ENCODE assay signal across 7 mouse cellular contexts in genomic region chr19:41455091-41455626, GRCm38 (mm10). TPM values are rescaled to one million over a fixed set of nuclear protein-coding genes. Genes with fewer than 3 reads are reported as not detected.
DNase-seq lines count a peak whose midpoint lies in the region; ATAC-seq and TF ChIP-seq lines count a peak whose summit lies in the region.

No protein-coding gene starts in this region.

- H3K4me1 ChIP-seq in ES-E14 (ENCODE audit: control insufficient read depth in 2 of 2, insufficient read depth in 2 of 2, low read length in 2 of 2, poor library complexity in 1 of 2): peaks cover 0 to 19% of the 10 kb centered on the region in 2 experiments; a peak in 2 of 4 replicates
- H3K4me1 ChIP-seq in forebrain, embryonic 13.5 days: no peaks in the 10 kb centered on the region

- no peaks in the 10 kb centered on the region for H3K79me3 ChIP-seq in C2C12 (ENCODE audit: low read depth)

- H3K4me3 ChIP-seq in C2C12 (ENCODE audit: insufficient read depth, poor library complexity, severe bottlenecking): no peak overlapping the region
- H3K4me3 ChIP-seq in ES-E14 (ENCODE audit: insufficient read depth in 1 of 2, low read depth in 1 of 2, low read length in 2 of 2, poor library complexity in 1 of 2, severe bottlenecking in 1 of 2): 0 out of 4 replicates have a peak overlapping the region, but pooled peaks of 1 of the 2 experiments have one; percentile 21
- H3K4me3 ChIP-seq in forebrain, embryonic 13.5 days: no peak overlapping the region

- no peaks in the 10 kb centered on the region for H3K9me3 ChIP-seq in ES-E14 (ENCODE audit: control insufficient read depth, insufficient read depth, low read depth, low read length)
- H3K9me3 ChIP-seq in forebrain, embryonic 13.5 days (replicated peaks): no peaks in the 10 kb centered on the region

- no peak for ATAC-seq in forebrain, embryonic 13.5 days

- TF ChIP-seq CTCF in C2C12 (IDR thresholded peaks at IDR 0.05; ENCODE audit: control insufficient read depth, insufficient read depth, insufficient read length): no peak

- H3K27me3 ChIP-seq in C2C12 (ENCODE audit: control insufficient read depth, insufficient read depth, insufficient read length): no peaks in the 10 kb centered on the region
- H3K27me3 ChIP-seq in forebrain, embryonic 13.5 days: no peaks in the 10 kb centered on the region

- 82% methylated on average over 6 of the region's 6 CpGs for WGBS in forebrain, embryonic 13.5 days

- peak overlapping the region; percentile 33 for H3K9ac ChIP-seq in ES-E14 (ENCODE audit: insufficient read depth, low read depth, low read length, poor library complexity, severe bottlenecking)
- H3K9ac ChIP-seq in forebrain, embryonic 13.5 days: no peak overlapping the region

- H3ac ChIP-seq in C2C12 (ENCODE audit: control insufficient read depth, insufficient read length, low read depth): no peak overlapping the region

- peak; percentile 79 for DNase-seq in ES-E14 (ENCODE audit: low read depth, low spot score)
- peak; percentile 84 for DNase-seq in c-Kit-positive CD71-positive TER-119-positive erythroid progenitor cells, embryonic 14.5 days (ENCODE audit: low spot score)
- DNase-seq in lung, postnatal 25 days (ENCODE audit: low spot score): peak; percentile 12
- DNase-seq in cerebellum, postnatal 36 days: no peak
- no peak for DNase-seq in frontal cortex, postnatal 36 days (ENCODE audit: low spot score in 2 of 2)

- H3K4me2 ChIP-seq in forebrain, embryonic 13.5 days: no peak overlapping the region

- peak overlapping the region; percentile 94 for H3K27ac ChIP-seq in ES-E14 (ENCODE audit: insufficient read depth, low read depth, low read length, poor library complexity, severe bottlenecking)
- no peak overlapping the region for H3K27ac ChIP-seq in forebrain, embryonic 13.5 days

- no peaks in the 10 kb centered on the region for H3K36me3 ChIP-seq in C2C12 (ENCODE audit: control insufficient read depth, insufficient read depth)
- H3K36me3 ChIP-seq in ES-E14 (ENCODE audit: control insufficient read depth, insufficient read depth, low read length, poor library complexity, severe bottlenecking): 0 out of 2 replicates have a peak, but pooled peaks cover 2% of the 10 kb centered on the region
- H3K36me3 ChIP-seq in forebrain, embryonic 13.5 days (ENCODE audit: poor library complexity, severe bottlenecking): no peaks in the 10 kb centered on the region

- in situ Hi-C loops in ES-E14 (cut with MboI; ENCODE audit: low sequenced_read_pairs in 2 of 2, unreplicated experiment in 2 of 2): no loop called here

- no peaks in the 10 kb centered on the region for H3K79me2 ChIP-seq in C2C12 (ENCODE audit: control insufficient read depth, insufficient read depth)

TF ChIP-seq in C2C12, 6 proteins besides CTCF, POLR2A, EP300 and RAD21:
- TF ChIP-seq MYOG (IDR thresholded peaks at IDR 0.05; ENCODE audit: control insufficient read depth, extremely low read depth, insufficient read length): no peak
- peak; percentile 19 for TF ChIP-seq USF1 (IDR thresholded peaks at IDR 0.05; ENCODE audit: low read depth)
- no peak for TF ChIP-seq MAX (IDR thresholded peaks at IDR 0.05)
- peak; percentile 96 for TF ChIP-seq FOSL1 (IDR thresholded peaks at IDR 0.05; ENCODE audit: insufficient read depth, low read length, poor library complexity, severe bottlenecking)
- TF ChIP-seq MYOD1 (IDR thresholded peaks at IDR 0.05; ENCODE audit: control insufficient read depth, insufficient read length, low read depth): peak; percentile 19
- no peak for TF ChIP-seq CEBPB (IDR thresholded peaks at IDR 0.05; ENCODE audit: low read depth)

TF ChIP-seq in ES-E14, 5 proteins besides CTCF, POLR2A, EP300 and RAD21:
- TF ChIP-seq MAFK (IDR thresholded peaks at IDR 0.05; ENCODE audit: insufficient read depth, low read depth, low read length) (peak; percentile 100), HCFC1 (IDR thresholded peaks at IDR 0.05; ENCODE audit: borderline replicate concordance, insufficient read depth, low read length) (no peak)
TF ChIP-seq in ES-E14: peak in this region for 1.

RNA-seq across cellular contexts. Expression of gene Lcor, which starts 27.3 kb away (rescaled TPM):
- polyA plus RNA-seq in C2C12 (2012; fragmentation: generic; extraction: Trizol): 1.2 TPM
- 9.9 and 10.2 TPM in 2 replicates for total RNA-seq in ES-E14 (2012; rRNA removed)
- polyA plus RNA-seq in forebrain, embryonic 13.5 days (2015; fragmentation: Nextera tagmentation; extraction: Ambion mirVana): 28.4 and 30.4 TPM in 2 replicates

Comparison
In these comparisons a context has a peak if more than half of its experiments do, and no peak if none do; other contexts are left out.
1. DNase-seq: peak in ES-E14 (single experiment), c-Kit-positive CD71-positive TER-119-positive erythroid progenitor cells, embryonic 14.5 days (single experiment) and lung, postnatal 25 days (single experiment); none in cerebellum, postnatal 36 days (0 of 2) and frontal cortex, postnatal 36 days (0 of 2).
2. RNA of gene Lcor, which starts 27.3 kb away (polyA plus RNA-seq): 28.4 to 30.4 TPM in forebrain, embryonic 13.5 days; 1.2 TPM in C2C12 (single experiment); every median in the first group is over 10 times any median in the second.